Mouse (Mus musculus): ENCODE results near the gene Golga5.

Gene Golga5

GRCm38 (mm10) chr12:102511363-102511762 is 42.4 kb downstream of the Golga5 start:
- DNase-seq (ENCODE audit: low read depth, low spot score) = no peak

GRCm38 (mm10) chr12:102514151-102514550 is 45.2 kb downstream of the Golga5 start:
- DNase-seq (ENCODE audit: low read depth, low spot score) = no peak

- no peak for DNase-seq (ENCODE audit: low read depth, low spot score)
These were observed 45.8 kb downstream of the Golga5 start for GRCm38 (mm10) chr12:102514751-102515150.

GRCm38 (mm10) chr12:102516151-102516550 is 47.2 kb downstream of the Golga5 start:
- no peak for DNase-seq (ENCODE audit: low read depth, low spot score)

GRCm38 (mm10) chr12:102517647-102518046 is 48.7 kb downstream of the Golga5 start:
- DNase-seq (ENCODE audit: low read depth, low spot score) = no peak

GRCm38 (mm10) chr12:102519929-102520720 is 51.2 kb downstream of the Golga5 start:
- DNase-seq (ENCODE audit: low read depth, low spot score) = no peak

GRCm38 (mm10) chr12:102521777-102522319 is 52.9 kb downstream of the Golga5 start:
- DNase-seq (ENCODE audit: low read depth, low spot score) = no peak

- DNase-seq (ENCODE audit: low read depth, low spot score) = no peak
These were observed 55.3 kb downstream of the Golga5 start for GRCm38 (mm10) chr12:102524216-102524615.

- peak; percentile 54 for DNase-seq (ENCODE audit: low read depth, low spot score)
These were observed 55.8 kb downstream of the Golga5 start for GRCm38 (mm10) chr12:102524760-102525159.

GRCm38 (mm10) chr12:102527989-102528388 is 59.1 kb downstream of the Golga5 start:
- DNase-seq (ENCODE audit: low read depth, low spot score) = no peak

- DNase-seq (ENCODE audit: low read depth, low spot score) = no peak
These were observed 66.9 kb downstream of the Golga5 start for GRCm38 (mm10) chr12:102535796-102536195.

- DNase-seq (ENCODE audit: low read depth, low spot score) = no peak
These were observed 71.3 kb downstream of the Golga5 start for GRCm38 (mm10) chr12:102540278-102540677.

- DNase-seq (ENCODE audit: low read depth, low spot score) = no peak
These were observed 72.2 kb downstream of the Golga5 start for GRCm38 (mm10) chr12:102541168-102541567.

- DNase-seq (ENCODE audit: low read depth, low spot score) = no peak
These were observed 76.2 kb downstream of the Golga5 start for GRCm38 (mm10) chr12:102545122-102545521.

All from mesoderm, embryonic 11.5 days (tissue).